8 mouse cellular contexts compared by ENCODE assay signal in genomic region chr10:93425665-93426064, GRCm38 (mm10). TPM values are rescaled to one million over a fixed set of nuclear protein-coding genes. Genes with fewer than 3 reads are reported as not detected.
DNase-seq lines count a peak whose midpoint lies in the region; ATAC-seq and TF ChIP-seq lines count a peak whose summit lies in the region.

No protein-coding gene starts in this region.

- intact Hi-C loops in gastrocnemius, adult 2 months (cut with DNase I): loop anchor here (1.0 to 5.0 kb wide), 4 partner anchors 46 to 263 kb away; partner anchors contain the start of gene Cdk17

- TF ChIP-seq CTCF in gastrocnemius, adult 2 months (IDR thresholded peaks at IDR 0.05): peak; percentile 90
- TF ChIP-seq CTCF in hindbrain, postnatal 0 days (IDR thresholded peaks at IDR 0.05; ENCODE audit: low read depth): peak; percentile 91

- H3K4me3 ChIP-seq in gastrocnemius, adult 2 months: no peak overlapping the region
- H3K4me3 ChIP-seq in hindbrain, postnatal 0 days (ENCODE audit: low read length): no peak overlapping the region

- peak; percentile 88 for ATAC-seq in activated CD4-positive, CD25-positive, alpha-beta regulatory T cell, adult 4 months
- peak; percentile 89 for ATAC-seq in hindbrain, postnatal 0 days

- H3K36me3 ChIP-seq in hindbrain, postnatal 0 days (ENCODE audit: insufficient read depth, low read length): no peaks in the 10 kb centered on the region

- no peak overlapping the region for H3K4me2 ChIP-seq in hindbrain, postnatal 0 days (ENCODE audit: low read depth, low read length)

- 2% methylated on average over 2 of the region's 2 CpGs for WGBS in hindbrain, postnatal 0 days

- DNase-seq in cerebellum, postnatal 4 days (ENCODE audit: low spot score in 2 of 2): peak; percentile 59 to 76
- peak; percentile 81 for DNase-seq in gastrocnemius, adult 2 months
- DNase-seq in hindbrain, postnatal 0 days (ENCODE audit: low spot score): peak; percentile 95
- peak; percentile 74 to 84 for DNase-seq in left cerebral cortex, adult 18-20 months (ENCODE audit: low spot score in 2 of 2)
- peak; percentile 72 to 89 for DNase-seq in lung, postnatal 4 days
- DNase-seq in right cerebral cortex, postnatal 14 days: peak; percentile 78
- DNase-seq in urinary bladder, postnatal 36 days (ENCODE audit: low spot score in 2 of 2): peak; percentile 68 to 82

- H3K27me3 ChIP-seq in hindbrain, postnatal 0 days (ENCODE audit: insufficient read depth, low read length): no peaks in the 10 kb centered on the region

- H3K9me3 ChIP-seq in hindbrain, postnatal 0 days (ENCODE audit: low read length): no peaks in the 10 kb centered on the region

- peak overlapping the region; percentile 73 for H3K27ac ChIP-seq in gastrocnemius, adult 2 months
- H3K27ac ChIP-seq in hindbrain, postnatal 0 days: no peak overlapping the region

- no peaks in the 10 kb centered on the region for H3K4me1 ChIP-seq in hindbrain, postnatal 0 days (ENCODE audit: insufficient read depth, low read length)

- no peak overlapping the region for H3K9ac ChIP-seq in hindbrain, postnatal 0 days (replicated peaks; ENCODE audit: low read length)

RNA-seq across cellular contexts. Expression of gene Lta4h, which starts 27.5 kb away (rescaled TPM):
- 100 to 1,000 TPM; 159 to 218 TPM for polyA plus RNA-seq in activated CD4-positive, CD25-positive, alpha-beta regulatory T cell, adult 4 months (2017; shearing (Covaris generic))
- total RNA-seq in gastrocnemius, adult 2 months (2021): 10 to 100 TPM; 25.4 to 26.7 TPM
- total RNA-seq in hindbrain, postnatal 0 days (2014; rRNA removed): 38.5 and 69.2 TPM in 2 replicates
- 86.6 and 87.4 TPM in 2 replicates for polyA plus RNA-seq in hindbrain, postnatal 0 days (2015; fragmentation: Nextera tagmentation; extraction: Ambion mirVana)
- 10 to 100 TPM; 58.3 to 64.0 TPM for total RNA-seq in left cerebral cortex, adult 18-20 months (2021)
